Mouse (Mus musculus) kidney, embryonic 15.5 days (tissue): ENCODE results near the gene Brsk1. TPM values are rescaled to one million over a fixed set of nuclear protein-coding genes. Genes with fewer than 3 reads are reported as not detected.

Source experiments
- ATAC-seq: fragments of 200-750 bp; cut with Nextera tagmentation; replicated peaks from 2 replicates; pipeline ENCODE4 v1.8.0; 2017; ENCODE audit warnings: moderate TSS enrichment; ENCODE audit not compliant: low FRiP score
- H3K27ac ChIP-seq: fragments of 300-500 bp; sonication (generic); 2 replicates; pipeline ENCODE4 v1.5.1; 2015; ENCODE audit warnings: mild to moderate bottlenecking, inconsistent platforms
- H3K27me3 ChIP-seq: fragments of 300-500 bp; sonication (generic); 2 replicates; pipeline ENCODE4 v1.6.1; 2015; ENCODE audit warnings: inconsistent platforms
- H3K36me3 ChIP-seq: fragments of 300-500 bp; sonication (generic); 2 replicates; pipeline ENCODE4 v1.6.1; 2015; ENCODE audit warnings: inconsistent platforms
- H3K4me1 ChIP-seq: fragments of 300-500 bp; sonication (generic); 2 replicates; pipeline ENCODE4 v1.6.1; 2015; ENCODE audit warnings: inconsistent platforms
- H3K4me2 ChIP-seq: fragments of 300-500 bp; sonication (generic); 2 replicates; pipeline ENCODE4 v1.6.1; 2015; ENCODE audit warnings: moderate library complexity, mild to moderate bottlenecking, inconsistent platforms
- H3K4me3 ChIP-seq: fragments of 300-500 bp; sonication (generic); replicated peaks from 2 replicates; pipeline ENCODE4 v1.5.1; 2015; ENCODE audit warnings: mild to moderate bottlenecking, inconsistent platforms
- H3K9ac ChIP-seq: fragments of 300-500 bp; sonication (generic); 2 replicates; pipeline ENCODE4 v1.6.1; 2015; ENCODE audit warnings: mild to moderate bottlenecking, inconsistent platforms
- H3K9me3 ChIP-seq: fragments of 300-500 bp; sonication (generic); replicated peaks from 2 replicates; pipeline ENCODE4 v1.6.1; 2016; ENCODE audit warnings: inconsistent platforms
- WGBS: fragments of 180-500 bp; shearing (Covaris S2); methylation state at CpG from one replicate; pipeline ENCODE4 v1.1.7; 2015; ENCODE audit warnings: mixed read lengths; 5-methylcytosine and 5-hydroxymethylcytosine counted together
- polyA plus RNA-seq: library from polyadenylated mRNA; unstranded; fragments of >200 nt; fragmentation: Nextera tagmentation; extraction: Ambion mirVana; gene quantifications from 2 replicates; pipeline ENCODE4 v1.2.1, GENCODE M21; 2015

Brsk1 gene
- polyA plus RNA-seq, 1 experiment from 2014 or later = 1.6 TPM

GRCm38 (mm10) chr7:4705098-4705497 lies 14.7 kb downstream of the Brsk1 start:
- no peak overlapping the region for H3K9ac ChIP-seq
- H3K36me3 ChIP-seq = peaks cover 78% of the 10 kb centered on the region
- 43% methylated on average over 18 of the region's 18 CpGs for WGBS

DNA sequence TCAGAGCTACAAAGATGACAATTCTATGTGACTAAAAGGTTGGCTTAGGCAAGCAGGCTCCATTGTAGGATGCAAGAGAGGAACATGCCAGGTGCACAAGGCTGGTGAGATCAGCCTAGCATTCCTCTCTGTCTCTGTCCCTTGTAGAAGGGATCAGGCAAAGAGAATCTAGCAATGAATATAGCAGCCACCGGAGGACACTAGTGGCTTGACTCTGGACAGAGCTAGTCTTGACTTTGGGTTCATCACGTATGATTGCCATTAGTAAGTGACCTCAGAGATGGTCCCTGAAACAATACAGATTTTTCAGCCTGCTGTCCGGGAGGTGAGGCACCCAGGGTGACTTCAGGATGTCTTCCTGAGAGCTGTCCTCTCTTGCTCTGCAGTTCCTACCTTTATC lies 22.2 kb downstream of the Brsk1 start:
- 89% methylated on average over 3 of the region's 3 CpGs for WGBS
- Histone ChIP-seq H3K4me2 (no peak overlapping the region), H3K9ac (no peak overlapping the region), H3K9me3 (no peaks in the 10 kb centered on the region), H3K4me1 (0 out of 2 replicates have a peak, but pooled peaks cover 2% of the 10 kb centered on the region), H3K4me3 (no peak overlapping the region), H3K27me3 (no peaks in the 10 kb centered on the region), H3K27ac (no peak overlapping the region), H3K36me3 (peaks cover 89% of the 10 kb centered on the region)
- no peak for ATAC-seq

More at GRCm38 (mm10) chr7:4705098-4705497, 14.7 kb downstream of the Brsk1 start:
- Histone ChIP-seq H3K27me3 (no peaks in the 10 kb centered on the region), H3K9me3 (no peaks in the 10 kb centered on the region), H3K4me3 (no peak overlapping the region), H3K4me1 (no peaks in the 10 kb centered on the region), H3K4me2 (no peak overlapping the region), H3K27ac (no peak overlapping the region)
- no peak for ATAC-seq

DNA sequence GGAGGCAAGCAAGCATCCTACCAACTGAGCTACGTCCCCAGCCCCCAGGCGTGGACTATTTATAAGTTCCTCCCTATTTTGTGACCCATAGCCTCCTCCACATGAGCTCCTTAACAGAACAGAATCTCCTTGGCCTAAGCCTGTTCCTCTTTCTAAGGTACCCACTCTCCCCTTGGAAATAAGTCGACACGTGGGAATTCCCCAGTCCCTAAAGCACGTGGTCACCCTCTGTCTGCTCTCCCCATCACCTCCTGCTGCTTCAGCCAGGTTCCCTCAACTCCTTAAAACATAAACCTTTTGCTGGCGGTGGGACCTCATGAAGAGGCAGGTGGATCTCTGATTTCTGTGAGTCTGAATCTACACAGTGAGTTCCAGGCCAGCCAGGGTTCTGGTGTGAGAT lies 26.6 kb downstream of the Brsk1 start:
- Histone ChIP-seq H3K9me3 (no peaks in the 10 kb centered on the region), H3K27ac (no peak overlapping the region), H3K27me3 (no peaks in the 10 kb centered on the region), H3K9ac (no peak overlapping the region), H3K4me3 (no peak overlapping the region), H3K4me1 (0 out of 2 replicates have a peak, but pooled peaks cover 2% of the 10 kb centered on the region), H3K36me3 (peaks cover 47% of the 10 kb centered on the region), H3K4me2 (no peak overlapping the region)
- ATAC-seq = no peak
- 57% methylated on average over 6 of the region's 6 CpGs for WGBS

GRCm38 (mm10) chr7:4719276-4719675 lies 28.9 kb downstream of the Brsk1 start:
- Histone ChIP-seq H3K4me3 (no peak overlapping the region), H3K27me3 (no peaks in the 10 kb centered on the region), H3K36me3 (peaks cover 24% of the 10 kb centered on the region), H3K4me1 (0 out of 2 replicates have a peak, but pooled peaks cover 2% of the 10 kb centered on the region), H3K4me2 (no peak overlapping the region), H3K9ac (no peak overlapping the region), H3K9me3 (no peaks in the 10 kb centered on the region), H3K27ac (no peak overlapping the region)
- 89% methylated on average over 3 of the region's 3 CpGs for WGBS
- no peak for ATAC-seq

DNA sequence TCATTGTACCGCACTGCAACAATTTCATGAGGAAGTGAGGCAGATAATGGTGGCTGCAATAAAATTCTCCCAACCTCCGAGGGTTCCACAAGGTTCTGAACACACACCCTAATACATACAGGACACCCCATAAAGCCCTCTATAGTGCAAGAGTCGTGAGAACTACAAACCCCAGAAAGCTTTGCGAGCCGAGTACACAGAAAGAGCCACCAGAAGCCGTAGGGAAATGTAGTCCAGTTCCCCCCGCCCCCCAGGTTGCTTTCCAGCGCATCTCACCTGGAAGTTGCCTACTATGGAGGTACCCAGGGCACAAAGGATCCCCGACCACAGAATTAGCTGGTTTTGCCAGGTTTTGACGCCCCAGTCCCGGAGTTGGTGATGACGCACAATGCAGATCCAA lies 33.1 kb downstream of the Brsk1 start:
- WGBS = 35% methylated on average over 12 of the region's 12 CpGs
- no peaks in the 10 kb centered on the region for H3K4me1 ChIP-seq
- H3K4me3 ChIP-seq = peak overlapping the region; percentile 33
- H3K9me3 ChIP-seq = no peaks in the 10 kb centered on the region
- peak; percentile 63 for ATAC-seq
- peak overlapping the region; percentile 59 for H3K4me2 ChIP-seq
- H3K27ac ChIP-seq = no peak overlapping the region
- no peaks in the 10 kb centered on the region for H3K36me3 ChIP-seq
- H3K27me3 ChIP-seq = no peaks in the 10 kb centered on the region
- no peak overlapping the region for H3K9ac ChIP-seq

DNA sequence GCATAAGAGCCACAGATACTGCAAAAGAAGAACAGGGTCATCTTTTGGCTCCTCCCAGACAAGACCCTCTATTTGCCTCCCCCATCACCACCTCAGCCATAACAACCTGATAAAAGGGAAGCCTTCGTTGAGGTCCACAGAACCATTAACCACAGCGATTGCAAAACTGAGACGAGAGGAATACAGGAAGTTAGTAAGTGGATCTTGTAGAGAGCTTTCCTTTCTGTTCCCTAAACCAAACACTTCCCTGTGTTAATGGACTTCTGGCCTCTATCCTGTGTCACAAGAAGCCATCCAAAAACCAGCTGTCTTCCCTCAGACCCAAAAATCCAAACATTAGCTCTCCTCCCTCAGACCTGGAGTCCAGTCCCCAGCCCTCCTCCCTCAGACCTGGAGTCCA lies 34.0 kb downstream of the Brsk1 start:
- ATAC-seq = no peak
- no peaks in the 10 kb centered on the region for H3K9me3 ChIP-seq
- H3K36me3 ChIP-seq = no peaks in the 10 kb centered on the region
- H3K4me3 ChIP-seq = no peak overlapping the region
- H3K4me2 ChIP-seq = no peak overlapping the region
- no peak overlapping the region for H3K9ac ChIP-seq
- H3K27ac ChIP-seq = no peak overlapping the region
- 30% methylated on average over 3 of the region's 3 CpGs for WGBS
- no peaks in the 10 kb centered on the region for H3K4me1 ChIP-seq
- H3K27me3 ChIP-seq = no peaks in the 10 kb centered on the region

GRCm38 (mm10) chr7:4725169-4725568 lies 34.8 kb downstream of the Brsk1 start, which contains the start of gene Tmem150b:
Gene Tmem150b, minus strand, starts transcription at chr7:4725249.
- no peak for ATAC-seq
- WGBS = 81% methylated on average over 7 of the region's 7 CpGs
- H3K4me3 ChIP-seq = no peak within 1 kb of the TSS
- H3K9ac ChIP-seq = no peak within 1 kb of the TSS
- H3K9me3 ChIP-seq = no peaks in the 10 kb centered on the region
- no peak within 1 kb of the TSS for H3K27ac ChIP-seq
- no peak within 1 kb of the TSS for H3K4me2 ChIP-seq
- H3K4me1 ChIP-seq = no peaks in the 10 kb centered on the region
- no peaks in the 10 kb centered on the region for H3K27me3 ChIP-seq
- H3K36me3 ChIP-seq = no peaks in the 10 kb centered on the region

DNA sequence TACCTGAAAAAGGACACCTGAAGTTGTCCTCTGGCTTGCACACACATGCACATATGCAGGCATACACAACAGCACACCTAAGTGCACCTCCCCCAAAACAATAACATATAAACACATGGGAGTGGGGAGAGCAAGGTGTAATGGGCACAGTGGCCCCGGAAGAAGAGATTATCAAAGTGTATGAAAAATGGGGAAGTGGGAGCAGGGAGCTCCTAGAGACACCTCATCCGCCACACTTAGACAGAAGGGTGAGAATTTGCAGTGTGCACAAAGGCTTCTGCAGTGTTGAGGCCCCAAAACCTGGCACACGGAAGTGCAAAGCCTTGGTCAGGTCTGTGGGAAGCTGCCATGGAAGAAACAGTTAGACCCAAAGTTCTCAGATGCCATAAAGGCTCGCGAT lies 40.7 kb downstream of the Brsk1 start:
- Histone ChIP-seq H3K9me3 (no peaks in the 10 kb centered on the region), H3K27me3 (no peaks in the 10 kb centered on the region), H3K4me3 (no peak overlapping the region), H3K27ac (no peak overlapping the region), H3K4me1 (no peaks in the 10 kb centered on the region), H3K4me2 (no peak overlapping the region), H3K9ac (no peak overlapping the region), H3K36me3 (no peaks in the 10 kb centered on the region)
- WGBS = 88% methylated on average over 5 of the region's 5 CpGs
- no peak for ATAC-seq

DNA sequence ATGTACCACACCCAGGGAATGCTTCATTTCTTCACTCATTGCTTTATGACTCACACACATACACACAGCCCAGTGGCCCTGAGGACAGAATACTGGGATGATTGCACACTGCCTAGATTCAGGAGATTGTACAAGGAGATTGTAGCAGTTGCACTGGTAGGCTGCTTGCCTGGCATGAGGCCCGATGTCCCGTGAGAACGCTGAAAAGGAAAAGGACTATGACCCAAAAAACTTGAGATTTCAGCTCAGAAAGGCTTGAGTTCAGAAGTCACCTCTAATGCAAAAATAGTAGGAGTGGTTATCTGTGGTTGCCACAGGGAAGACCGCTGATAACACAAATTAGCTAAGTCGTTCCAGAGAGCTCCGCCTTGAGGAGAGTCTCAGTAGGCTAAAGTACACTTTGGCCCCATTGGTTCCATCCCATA lies 42.6 kb downstream of the Brsk1 start:
- Histone ChIP-seq H3K4me1 (no peaks in the 10 kb centered on the region), H3K27ac (no peak overlapping the region), H3K36me3 (no peaks in the 10 kb centered on the region), H3K4me2 (no peak overlapping the region), H3K9me3 (no peaks in the 10 kb centered on the region), H3K9ac (no peak overlapping the region), H3K27me3 (no peaks in the 10 kb centered on the region), H3K4me3 (no peak overlapping the region)
- WGBS = 49% methylated on average over 6 of the region's 6 CpGs
- ATAC-seq = 0 out of 2 replicates have a peak, but pooled peaks have one; percentile 36

GRCm38 (mm10) chr7:4739041-4739543 lies 48.7 kb downstream of the Brsk1 start:
- H3K36me3 ChIP-seq = peaks cover 20% of the 10 kb centered on the region
- WGBS = 51% methylated on average over 10 of the region's 10 CpGs
- peak overlapping the region; percentile 83 for H3K27ac ChIP-seq
- no peak for ATAC-seq
- peak overlapping the region; percentile 24; the same call in 1 of the 2 replicates for H3K9ac ChIP-seq
- H3K27me3 ChIP-seq = no peaks in the 10 kb centered on the region
- peaks cover 34% of the 10 kb centered on the region for H3K4me1 ChIP-seq
- no peaks in the 10 kb centered on the region for H3K9me3 ChIP-seq
- H3K4me3 ChIP-seq = peak overlapping the region; percentile 82
- peak overlapping the region; percentile 67 for H3K4me2 ChIP-seq

DNA sequence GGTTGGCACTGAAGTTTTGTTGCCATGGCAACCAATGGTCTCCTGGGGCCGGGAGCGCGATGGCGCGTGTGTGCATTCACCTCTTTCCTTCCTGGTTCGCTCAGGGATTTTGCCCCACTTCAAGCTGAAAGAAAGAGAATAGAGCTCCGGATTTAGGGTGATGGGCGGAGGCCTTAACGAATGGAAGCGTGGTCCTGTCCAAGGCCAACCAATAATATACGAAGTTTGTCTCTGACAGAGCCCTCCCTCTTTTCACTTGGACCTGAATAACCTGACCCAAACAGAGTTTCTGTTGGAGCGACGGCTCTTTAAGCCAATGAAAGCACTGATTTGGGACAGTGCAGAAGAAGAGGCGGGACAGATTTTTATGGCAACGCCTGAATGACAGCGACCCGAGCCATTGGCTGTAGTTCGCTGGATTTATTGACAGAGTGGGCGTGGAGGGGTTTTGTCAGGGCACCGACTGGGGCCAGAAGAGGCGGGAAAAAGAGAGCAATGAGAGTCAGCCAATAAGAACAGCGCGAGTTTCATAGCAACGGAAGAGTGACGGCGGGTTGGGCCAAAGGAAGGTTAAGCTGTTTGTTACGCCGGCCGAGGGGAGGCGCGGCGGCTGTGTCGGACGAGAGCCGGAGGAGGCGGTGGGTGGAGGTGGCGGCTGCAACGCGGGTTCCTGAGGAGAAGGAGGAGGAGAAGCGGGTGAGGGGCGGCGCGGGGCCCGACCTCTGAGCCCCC lies 49.3 kb downstream of the Brsk1 start, which contains the start of gene Kmt5c:
TSS of gene Kmt5c (plus strand) at position 572 of the 732 bp plus-strand sequence.
- no peaks in the 10 kb centered on the region for H3K27me3 ChIP-seq
- WGBS = under 1% methylated on average over 36 of the region's 44 CpGs
- H3K9me3 ChIP-seq = no peaks in the 10 kb centered on the region
- peak within 1 kb of the TSS; percentile 89 for H3K9ac ChIP-seq
- H3K36me3 ChIP-seq = peaks cover 26% of the 10 kb centered on the region
- peak within 1 kb of the TSS; percentile 82 for H3K4me3 ChIP-seq
- peak; percentile 97 for ATAC-seq
- H3K4me2 ChIP-seq = peak within 1 kb of the TSS; percentile 87
- H3K4me1 ChIP-seq = peaks cover 34% of the 10 kb centered on the region
- H3K27ac ChIP-seq = peak within 1 kb of the TSS; percentile 94

GRCm38 (mm10) chr7:4740309-4740727 lies 49.9 kb downstream of the Brsk1 start:
- H3K4me3 ChIP-seq = peak overlapping the region; percentile 82
- H3K9me3 ChIP-seq = no peaks in the 10 kb centered on the region
- H3K4me1 ChIP-seq = peaks cover 34% of the 10 kb centered on the region
- 0% methylated on average over 14 of the region's 14 CpGs for WGBS
- H3K9ac ChIP-seq = peak overlapping the region; percentile 89
- peak overlapping the region; percentile 94 for H3K27ac ChIP-seq
- H3K4me2 ChIP-seq = peak overlapping the region; percentile 87
- no peaks in the 10 kb centered on the region for H3K27me3 ChIP-seq
- peaks cover 32% of the 10 kb centered on the region for H3K36me3 ChIP-seq
- peak; percentile 48 for ATAC-seq
